Mouse (Mus musculus): Measurements from ENCODE around the gene Supt5. TPM values are rescaled to one million over a fixed set of nuclear protein-coding genes. Genes with fewer than 3 reads are reported as not detected.

Supt5 gene
- 158 to 180 TPM (median 162 TPM) in 4 replicates for total RNA-seq (2023)

GRCm38 (mm10) chr7:28338108-28338998 is at the start of gene Supt5:
Gene Supt5 (minus strand): TSS chr7:28338746.

GRCm38 (mm10) chr7:28380237-28381016 is 41.9 kb upstream of the Supt5 start, which contains the start of gene Zfp36:
Gene Zfp36 (minus strand): TSS chr7:28380253.

GRCm38 (mm10) chr7:28372251-28373108 is 33.9 kb upstream of the Supt5 start, which contains the start of gene Plekhg2:
Gene Plekhg2 (minus strand): TSS chr7:28372599.

GRCm38 (mm10) chr7:28350155-28350883 is 11.8 kb upstream of the Supt5 start, which contains the start of gene Rps16:
Gene Rps16 (plus strand): TSS chr7:28350652.

GRCm38 (mm10) chr7:28311926-28312543 is 26.5 kb downstream of the Supt5 start, which contains the start of gene Timm50:
Gene Timm50 (minus strand): TSS chr7:28312072.

GRCm38 (mm10) chr7:28301616-28302433 is 36.7 kb downstream of the Supt5 start, which contains the start of gene Dll3:
Gene Dll3 (minus strand): TSS chr7:28302238.

GRCm38 (mm10) chr7:28290638-28291590 is 47.6 kb downstream of the Supt5 start, which contains the start of gene Selenov:
Gene Selenov (minus strand): TSS chr7:28291186.

GRCm38 (mm10) chr7:28277615-28278278 is 60.8 kb downstream of the Supt5 start, which contains the start of gene Eid2b:
Gene Eid2b (plus strand): TSS chr7:28277739.

GRCm38 (mm10) chr7:28267129-28268041 is 71.2 kb downstream of the Supt5 start, which contains the start of gene Eid2:
Gene Eid2 (plus strand): TSS chr7:28267881.

Other genes starting within 250 kb of the Supt5 start
- gene 9530053A07Rik, start 209.3 kb downstream of the Supt5 start, total RNA-seq (2023), result not detected in 4 replicates
- gene Fbl, start 169.0 kb downstream of the Supt5 start, total RNA-seq (2023), result 213 to 229 TPM (median 221 TPM) in 4 replicates
- 19.6 to 26.1 TPM (median 20.6 TPM) in 4 replicates for gene Dyrk1b, start 159.3 kb downstream of the Supt5 start, total RNA-seq (2023)
- 1.1 to 1.8 TPM (median 1.3 TPM) in 4 replicates for gene Eid2, start 70.9 kb downstream of the Supt5 start, total RNA-seq (2023)
- gene Eid2b, start 61.0 kb downstream of the Supt5 start, total RNA-seq (2023), result 2.8 to 3.8 TPM (median 3.1 TPM) in 4 replicates
- gene Selenov, start 47.6 kb downstream of the Supt5 start, total RNA-seq (2023), result not detected in 4 replicates
- 0.45 to 0.73 TPM in 2 of 4 replicates, not detected in the others for gene Dll3, start 36.5 kb downstream of the Supt5 start, total RNA-seq (2023)
- 35.7 to 50.0 TPM (median 41.5 TPM) in 4 replicates for gene Timm50, start 26.7 kb downstream of the Supt5 start, total RNA-seq (2023)
- 2,978 to 3,247 TPM (median 3,204 TPM) in 4 replicates for gene Rps16, start 11.9 kb upstream of the Supt5 start, total RNA-seq (2023)
- gene Plekhg2, start 33.9 kb upstream of the Supt5 start, total RNA-seq (2023), result 130 to 143 TPM (median 135 TPM) in 4 replicates
- 804 to 1,027 TPM (median 895 TPM) in 4 replicates for gene Zfp36, start 41.5 kb upstream of the Supt5 start, total RNA-seq (2023)
- 13.9 to 18.0 TPM (median 15.8 TPM) in 4 replicates for gene Med29, start 54.0 kb upstream of the Supt5 start, total RNA-seq (2023)
- gene Paf1, start 54.2 kb upstream of the Supt5 start, total RNA-seq (2023), result 156 to 175 TPM (median 161 TPM) in 4 replicates
- gene Gmfg, start 98.7 kb upstream of the Supt5 start, total RNA-seq (2023), result 222 to 256 TPM (median 254 TPM) in 4 replicates
- gene Lrfn1, start 113.2 kb upstream of the Supt5 start, total RNA-seq (2023), result 0.95 to 1.3 TPM (median 1.3 TPM) in 4 replicates
- gene Ifnl2, start 171.7 kb upstream of the Supt5 start, total RNA-seq (2023), result not detected in 4 replicates
- gene Ifnl3, start 184.1 kb upstream of the Supt5 start, total RNA-seq (2023), result not detected in 4 replicates
- gene Sycn, start 202.1 kb upstream of the Supt5 start, total RNA-seq (2023), result not detected in 4 replicates
- gene Nccrp1, start 208.5 kb upstream of the Supt5 start, total RNA-seq (2023), result not detected in 4 replicates